Mouse (Mus musculus) embryonic fibroblast, embryonic 13.5 days (primary cell): ENCODE measurements around the gene Gm49320.

Experiments used
- CTCF ChIP-seq: IDR thresholded peaks from 2 replicates; pipeline ENCODE4 v1.5.1; 2011; ENCODE audit warnings: mild to moderate bottlenecking, control low read depth, low read length, moderate library complexity, borderline replicate concordance; ENCODE audit not compliant: insufficient read depth
- POLR2A ChIP-seq: IDR thresholded peaks from 2 replicates; pipeline ENCODE4 v1.6.1; 2011; ENCODE audit warnings: low read depth, mild to moderate bottlenecking, control low read depth, low read length, moderate library complexity

DNA sequence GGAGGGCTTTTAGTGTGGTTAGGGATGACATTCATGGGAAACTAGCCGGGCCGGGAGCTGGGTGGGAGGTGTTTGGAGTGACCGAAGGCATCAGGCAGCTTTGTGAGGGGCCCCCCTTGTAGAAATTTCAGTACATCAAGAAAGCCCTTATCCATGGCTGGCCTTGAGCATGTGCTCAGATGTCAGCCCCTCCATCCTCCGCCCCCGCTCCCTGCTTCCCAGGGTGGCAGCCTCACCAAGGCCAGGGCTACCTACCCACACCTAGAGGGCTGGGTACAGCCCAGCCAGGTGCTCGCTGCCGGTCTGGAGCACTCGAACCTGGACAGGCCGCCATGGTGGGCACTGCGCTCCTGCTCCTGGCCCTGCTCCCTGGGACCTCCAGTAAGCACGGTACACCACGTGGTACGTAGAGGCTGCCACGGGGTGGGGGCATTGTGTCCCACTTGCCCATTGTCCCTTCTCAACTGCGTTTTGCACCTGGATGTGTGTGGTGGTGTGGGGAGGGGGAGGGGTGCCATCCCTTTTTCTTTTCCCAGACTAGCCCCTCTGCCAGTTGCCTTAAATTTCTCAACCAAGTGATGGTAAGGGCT lies 9.4 kb downstream of the Gm49320 start, which contains the start of gene Tgfbr3l:
- TF ChIP-seq POLR2A (no peak), CTCF (no peak)
